Mouse (Mus musculus) liver, embryonic 14.5 days (tissue): Measurements from ENCODE around the gene Mecom.

Experiments
- CTCF ChIP-seq: IDR thresholded peaks from 2 replicates; pipeline ENCODE4 v1.5.1; 2016; ENCODE audit warnings: antibody characterized with exemption, low read depth, control low read depth
- EP300 ChIP-seq: IDR thresholded peaks from 2 replicates; pipeline ENCODE4 v1.6.1; 2016; ENCODE audit warnings: antibody characterized with exemption, low read depth

DNA sequence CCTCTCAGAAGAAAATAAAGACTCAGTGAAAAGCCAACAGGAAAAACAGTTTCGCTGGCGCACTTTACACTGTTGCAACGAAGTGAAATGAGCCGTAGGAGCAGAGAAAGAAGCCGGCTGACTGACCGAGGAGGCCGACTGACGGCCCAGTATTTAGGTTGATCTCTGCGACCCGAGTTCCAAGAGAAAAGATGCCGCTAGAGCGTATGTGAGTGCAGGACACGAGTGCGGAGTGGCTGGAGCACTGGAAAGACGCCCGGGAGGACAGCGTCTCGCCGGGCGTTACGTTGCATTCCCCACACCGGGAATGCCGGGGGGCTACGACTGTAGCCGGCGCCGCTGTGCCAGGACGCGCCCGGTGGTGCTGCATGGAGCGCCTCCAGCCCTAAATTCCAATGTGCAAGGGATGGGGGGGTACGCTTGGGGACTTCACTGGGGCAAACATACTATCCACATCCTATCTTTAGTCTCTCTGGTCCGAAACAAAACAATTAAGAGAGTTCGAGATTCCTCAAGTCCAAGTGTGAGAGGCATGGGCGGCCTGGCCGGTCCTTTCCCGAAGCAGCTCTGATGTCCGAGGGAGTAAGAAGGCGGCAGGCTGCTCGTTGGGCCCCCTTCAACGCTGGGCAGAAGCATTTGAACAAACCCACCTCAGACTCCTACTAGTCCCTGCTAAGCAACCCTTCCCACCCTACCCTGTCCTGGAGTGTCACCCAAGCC lies 40.1 kb downstream of the Mecom start:
- TF ChIP-seq CTCF (no peak), EP300 (no peak)
